In genomic region chr6:83731128-83731527, GRCm38 (mm10) we compare ENCODE assay signal across 10 mouse cellular contexts. TPM values are rescaled to one million over a fixed set of nuclear protein-coding genes. Genes with fewer than 3 reads are reported as not detected.
DNase-seq lines count a peak whose midpoint lies in the region; ATAC-seq and TF ChIP-seq lines count a peak whose summit lies in the region.
"Had no signal": no experiment of that assay in that cellular context is flagged by ENCODE, and none has a peak within 500 bp of the region (broad histone marks: within the 10 kb centered on the region; RNA-seq: fewer than 3 reads in every experiment).

No protein-coding gene starts in this region.

- peaks cover 17% of the 10 kb centered on the region; the same call in 1 of the 2 replicates for H3K27me3 ChIP-seq in intestine, postnatal 0 days (replicated peaks; ENCODE audit: control insufficient read depth, insufficient read depth, low read length)
- H3K27me3 ChIP-seq in intestine, embryonic 16.5 days (replicated peaks; ENCODE audit: control insufficient read depth, insufficient read depth, low read length): no peaks in the 10 kb centered on the region
- peaks cover 15% of the 10 kb centered on the region for H3K27me3 ChIP-seq in C2C12 (ENCODE audit: control insufficient read depth, insufficient read depth, insufficient read length)

- H3ac ChIP-seq in C2C12 (ENCODE audit: control insufficient read depth, insufficient read length, low read depth): no peak overlapping the region

- H3K27ac ChIP-seq in intestine, postnatal 0 days (ENCODE audit: low read depth, low read length): no peak overlapping the region
- H3K27ac ChIP-seq in intestine, embryonic 16.5 days (ENCODE audit: low read length): no peak overlapping the region

- H3K79me3 ChIP-seq in C2C12 (ENCODE audit: low read depth): no peaks in the 10 kb centered on the region

- H3K4me3 ChIP-seq in intestine, postnatal 0 days (ENCODE audit: low read depth, low read length): no peak overlapping the region
- no peak overlapping the region for H3K4me3 ChIP-seq in intestine, embryonic 16.5 days (ENCODE audit: low read length)
- H3K4me3 ChIP-seq in C2C12 (ENCODE audit: insufficient read depth, poor library complexity, severe bottlenecking): no peak overlapping the region
- H3K4me3 ChIP-seq: myocyte had no signal

- no peak overlapping the region for H3K9ac ChIP-seq in intestine, postnatal 0 days (ENCODE audit: low read depth, low read length)
- no peak overlapping the region for H3K9ac ChIP-seq in intestine, embryonic 16.5 days (ENCODE audit: low read depth, low read length)

- TF ChIP-seq CTCF in intestine, postnatal 0 days (IDR thresholded peaks at IDR 0.05; ENCODE audit: low read depth): peak; percentile 84
- TF ChIP-seq CTCF in C2C12 (IDR thresholded peaks at IDR 0.05; ENCODE audit: control insufficient read depth, insufficient read depth, insufficient read length): peak; percentile 78

- no peak overlapping the region for H3K4me2 ChIP-seq in intestine, postnatal 0 days (replicated peaks; ENCODE audit: low read depth)
- no peak overlapping the region for H3K4me2 ChIP-seq in intestine, embryonic 16.5 days (ENCODE audit: low read depth, low read length)

- 29% methylated on average over 5 of the region's 5 CpGs for WGBS in intestine, postnatal 0 days
- 29% methylated on average over 5 of the region's 5 CpGs for WGBS in intestine, embryonic 16.5 days

- H3K9me3 ChIP-seq in intestine, postnatal 0 days (ENCODE audit: control insufficient read depth): no peaks in the 10 kb centered on the region
- H3K9me3 ChIP-seq in intestine, embryonic 16.5 days (ENCODE audit: control insufficient read depth, low read length): no peaks in the 10 kb centered on the region; the same call in 1 of the 2 replicates

- no peaks in the 10 kb centered on the region for H3K4me1 ChIP-seq in intestine, postnatal 0 days (replicated peaks; ENCODE audit: control insufficient read depth, insufficient read depth, low read length)
- no peaks in the 10 kb centered on the region for H3K4me1 ChIP-seq in intestine, embryonic 16.5 days (ENCODE audit: control insufficient read depth, insufficient read depth, low read length)

- peak; percentile 87 for DNase-seq in NIH3T3 (ENCODE audit: low read depth)
- peak; percentile 60 for DNase-seq in embryo, embryonic 9.5 days (ENCODE audit: extremely low spot score)
- DNase-seq in layer of hippocampus, adult 9-11 months: peak; percentile 25
- peak; percentile 84 for DNase-seq in retina, embryonic 14.5 days (ENCODE audit: low spot score)
- peak; percentile 53 to 75 for DNase-seq in urinary bladder, postnatal 4 days (ENCODE audit: low spot score in 2 of 2)

- no peaks in the 10 kb centered on the region for H3K36me3 ChIP-seq in intestine, postnatal 0 days (ENCODE audit: control insufficient read depth, insufficient read depth)
- H3K36me3 ChIP-seq in intestine, embryonic 16.5 days (ENCODE audit: control insufficient read depth, insufficient read depth, low read length): no peaks in the 10 kb centered on the region
- no peaks in the 10 kb centered on the region for H3K36me3 ChIP-seq in C2C12 (ENCODE audit: control insufficient read depth, insufficient read depth)

- no peak for ATAC-seq in intestine, postnatal 0 days
- no peak for ATAC-seq in intestine, embryonic 16.5 days

- H3K79me2 ChIP-seq in C2C12 (ENCODE audit: control insufficient read depth, insufficient read depth): no peaks in the 10 kb centered on the region

TF ChIP-seq in C2C12, 6 proteins besides CTCF, POLR2A, EP300 and RAD21:
- TF ChIP-seq FOSL1 (IDR thresholded peaks at IDR 0.05; ENCODE audit: insufficient read depth, low read length, poor library complexity, severe bottlenecking) (no peak), USF1 (IDR thresholded peaks at IDR 0.05; ENCODE audit: low read depth) (no peak), CEBPB (IDR thresholded peaks at IDR 0.05; ENCODE audit: low read depth) (no peak), MYOG (IDR thresholded peaks at IDR 0.05; ENCODE audit: control insufficient read depth, extremely low read depth, insufficient read length) (no peak), MAX (IDR thresholded peaks at IDR 0.05) (no peak), MYOD1 (IDR thresholded peaks at IDR 0.05; ENCODE audit: control insufficient read depth, insufficient read length, low read depth) (no peak)
TF ChIP-seq in C2C12: peak in this region for 0.

RNA-seq across cellular contexts. Expression of gene Atp6v1b1, which starts 11.7 kb away (rescaled TPM):
- polyA plus RNA-seq in intestine, postnatal 0 days (2015; fragmentation: Nextera tagmentation; extraction: Ambion mirVana): not detected in 2 replicates
- not detected in 2 replicates for polyA plus RNA-seq in intestine, embryonic 16.5 days (2015; fragmentation: Nextera tagmentation; extraction: Ambion mirVana)
- not detected for polyA plus RNA-seq in C2C12 (2012; fragmentation: generic; extraction: Trizol)
- polyA plus RNA-seq: myocyte had no signal

RNA-seq across cellular contexts. Expression of gene Vax2, which starts 20.1 kb away (rescaled TPM):
- not detected in 2 replicates for polyA plus RNA-seq in intestine, postnatal 0 days (2015; fragmentation: Nextera tagmentation; extraction: Ambion mirVana)
- not detected in 2 replicates for polyA plus RNA-seq in intestine, embryonic 16.5 days (2015; fragmentation: Nextera tagmentation; extraction: Ambion mirVana)
- 1.1 TPM for polyA plus RNA-seq in C2C12 (2012; fragmentation: generic; extraction: Trizol)
- polyA plus RNA-seq: gonadal fat pad, adult 2 months had no signal

RNA-seq across cellular contexts. Expression of gene Ankrd53, which starts 31.3 kb away (rescaled TPM):
- polyA plus RNA-seq in intestine, postnatal 0 days (2015; fragmentation: Nextera tagmentation; extraction: Ambion mirVana): not detected in 2 replicates
- polyA plus RNA-seq in intestine, embryonic 16.5 days (2015; fragmentation: Nextera tagmentation; extraction: Ambion mirVana): not detected in 2 replicates
- 0.04 TPM for polyA plus RNA-seq in C2C12 (2012; fragmentation: generic; extraction: Trizol)

RNA-seq across cellular contexts. Expression of gene Tex261, which starts 44.5 kb away (rescaled TPM):
- 107 and 111 TPM in 2 replicates for polyA plus RNA-seq in intestine, postnatal 0 days (2015; fragmentation: Nextera tagmentation; extraction: Ambion mirVana)
- 83.3 and 88.5 TPM in 2 replicates for polyA plus RNA-seq in intestine, embryonic 16.5 days (2015; fragmentation: Nextera tagmentation; extraction: Ambion mirVana)
- 82.0 TPM for polyA plus RNA-seq in C2C12 (2012; fragmentation: generic; extraction: Trizol)

RNA-seq across cellular contexts. Expression of gene Cd207, which starts 53.5 kb away (rescaled TPM):
- not detected in 2 replicates for polyA plus RNA-seq in intestine, postnatal 0 days (2015; fragmentation: Nextera tagmentation; extraction: Ambion mirVana)
- polyA plus RNA-seq in intestine, embryonic 16.5 days (2015; fragmentation: Nextera tagmentation; extraction: Ambion mirVana): not detected in 2 replicates
- polyA plus RNA-seq in C2C12 (2012; fragmentation: generic; extraction: Trizol): not detected
- polyA plus RNA-seq: gonadal fat pad, adult 2 months; myocyte had no signal

Comparison
In these comparisons a context has a peak if more than half of its experiments do, and no peak if none do; other contexts are left out.
1. DNase-seq: peak in every context shown above with its lines; median percentile 87 in NIH3T3; 84 in retina, embryonic 14.5 days; 64 in urinary bladder, postnatal 4 days; 60 in embryo, embryonic 9.5 days; 25 in layer of hippocampus, adult 9-11 months.